Mouse (Mus musculus): ENCODE data around the gene Eng. TPM values are rescaled to one million over a fixed set of nuclear protein-coding genes. Genes with fewer than 3 reads are reported as not detected.

Eng gene
- polyA plus RNA-seq, 1 experiment from 2014 or later = 23.8 TPM

- H3K9ac ChIP-seq (replicated peaks; ENCODE audit: low read length) = no peak overlapping the region
- H3K4me2 ChIP-seq (ENCODE audit: low read length) = no peak overlapping the region
- no peaks in the 10 kb centered on the region for H3K9me3 ChIP-seq (ENCODE audit: control insufficient read depth, low read length)
- no peak overlapping the region for H3K27ac ChIP-seq (replicated peaks; ENCODE audit: low read depth, low read length)
- 80% methylated on average over 6 of the region's 6 CpGs for WGBS
- ATAC-seq (ENCODE audit: low FRiP score, low TSS enrichment) (no peak), DNase-seq (no peak)
- H3K4me1 ChIP-seq (ENCODE audit: control insufficient read depth, insufficient read depth, low read length) = no peaks in the 10 kb centered on the region
- no peak overlapping the region for H3K4me3 ChIP-seq (replicated peaks; ENCODE audit: low read depth, low read length)
- no peaks in the 10 kb centered on the region for H3K27me3 ChIP-seq (ENCODE audit: control insufficient read depth, insufficient read depth, low read length)
- H3K36me3 ChIP-seq (ENCODE audit: control insufficient read depth, insufficient read depth, low read length) = peaks cover 21% of the 10 kb centered on the region
These were observed 53.3 kb downstream of the Eng start for GRCm38 (mm10) chr2:32699680-32700079.

- DNase-seq (no peak), ATAC-seq (ENCODE audit: low FRiP score, low TSS enrichment) (no peak)
- WGBS = 90% methylated on average over 14 of the region's 14 CpGs
These were observed 54.8 kb downstream of the Eng start for GRCm38 (mm10) chr2:32700966-32701743.

GRCm38 (mm10) chr2:32703046-32703445, 56.7 kb downstream of the Eng start:
- H3K36me3 ChIP-seq (ENCODE audit: control insufficient read depth, insufficient read depth, low read length) = peaks cover 53% of the 10 kb centered on the region
- H3K27me3 ChIP-seq (ENCODE audit: control insufficient read depth, insufficient read depth, low read length) = no peaks in the 10 kb centered on the region
- H3K27ac ChIP-seq (replicated peaks; ENCODE audit: low read depth, low read length) = no peak overlapping the region
- no peaks in the 10 kb centered on the region for H3K9me3 ChIP-seq (ENCODE audit: control insufficient read depth, low read length)
- 95% methylated on average over 8 of the region's 8 CpGs for WGBS
- H3K9ac ChIP-seq (replicated peaks; ENCODE audit: low read length) = no peak overlapping the region
- H3K4me2 ChIP-seq (ENCODE audit: low read length) = no peak overlapping the region
- no peak overlapping the region for H3K4me3 ChIP-seq (replicated peaks; ENCODE audit: low read depth, low read length)
- H3K4me1 ChIP-seq (ENCODE audit: control insufficient read depth, insufficient read depth, low read length) = no peaks in the 10 kb centered on the region
- ATAC-seq (ENCODE audit: low FRiP score, low TSS enrichment) = no peak
- no peak for DNase-seq

More at GRCm38 (mm10) chr2:32700966-32701743, 54.8 kb downstream of the Eng start:
- H3K4me2 ChIP-seq (ENCODE audit: low read length) = no peak overlapping the region
- no peaks in the 10 kb centered on the region for H3K4me1 ChIP-seq (ENCODE audit: control insufficient read depth, insufficient read depth, low read length)
- no peaks in the 10 kb centered on the region for H3K9me3 ChIP-seq (ENCODE audit: control insufficient read depth, low read length)
- no peak overlapping the region for H3K4me3 ChIP-seq (replicated peaks; ENCODE audit: low read depth, low read length)
- no peaks in the 10 kb centered on the region for H3K27me3 ChIP-seq (ENCODE audit: control insufficient read depth, insufficient read depth, low read length)
- no peak overlapping the region for H3K27ac ChIP-seq (replicated peaks; ENCODE audit: low read depth, low read length)
- H3K36me3 ChIP-seq (ENCODE audit: control insufficient read depth, insufficient read depth, low read length) = peaks cover 36% of the 10 kb centered on the region
- no peak overlapping the region for H3K9ac ChIP-seq (replicated peaks; ENCODE audit: low read length)

- DNase-seq = no peak
- Histone ChIP-seq H3K36me3 (ENCODE audit: control insufficient read depth, insufficient read depth, low read length) (peaks cover 62% of the 10 kb centered on the region), H3K9ac (replicated peaks; ENCODE audit: low read length) (no peak within 1 kb of the TSS), H3K27me3 (ENCODE audit: control insufficient read depth, insufficient read depth, low read length) (no peaks in the 10 kb centered on the region), H3K4me2 (ENCODE audit: low read length) (no peak within 1 kb of the TSS), H3K4me3 (replicated peaks; ENCODE audit: low read depth, low read length) (no peak within 1 kb of the TSS), H3K9me3 (ENCODE audit: control insufficient read depth, low read length) (no peaks in the 10 kb centered on the region), H3K4me1 (ENCODE audit: control insufficient read depth, insufficient read depth, low read length) (no peaks in the 10 kb centered on the region), H3K27ac (replicated peaks; ENCODE audit: low read depth, low read length) (no peak within 1 kb of the TSS)
- no peak for ATAC-seq (ENCODE audit: low FRiP score, low TSS enrichment)
- 83% methylated on average over 2 of the region's 2 CpGs for WGBS
These were observed 57.6 kb downstream of the Eng start, which contains the start of gene Fpgs for GRCm38 (mm10) chr2:32704021-32704421. Fpgs (minus strand) TSS chr2:32704145.

- no peaks in the 10 kb centered on the region for H3K4me1 ChIP-seq (ENCODE audit: control insufficient read depth, insufficient read depth, low read length)
- 96% methylated on average over 7 of the region's 7 CpGs for WGBS
- no peaks in the 10 kb centered on the region for H3K27me3 ChIP-seq (ENCODE audit: control insufficient read depth, insufficient read depth, low read length)
- no peak overlapping the region for H3K4me3 ChIP-seq (replicated peaks; ENCODE audit: low read depth, low read length)
- DNase-seq = no peak
- H3K36me3 ChIP-seq (ENCODE audit: control insufficient read depth, insufficient read depth, low read length) = peaks cover 72% of the 10 kb centered on the region
- no peak overlapping the region for H3K4me2 ChIP-seq (ENCODE audit: low read length)
- no peak overlapping the region for H3K9ac ChIP-seq (replicated peaks; ENCODE audit: low read length)
- H3K9me3 ChIP-seq (ENCODE audit: control insufficient read depth, low read length) = no peaks in the 10 kb centered on the region
- no peak overlapping the region for H3K27ac ChIP-seq (replicated peaks; ENCODE audit: low read depth, low read length)
- ATAC-seq (ENCODE audit: low FRiP score, low TSS enrichment) = no peak
These were observed 58.6 kb downstream of the Eng start for GRCm38 (mm10) chr2:32705018-32705417.

GRCm38 (mm10) chr2:32706971-32707370, 60.6 kb downstream of the Eng start:
- Histone ChIP-seq H3K4me3 (replicated peaks; ENCODE audit: low read depth, low read length) (no peak overlapping the region), H3K9ac (replicated peaks; ENCODE audit: low read length) (no peak overlapping the region), H3K9me3 (ENCODE audit: control insufficient read depth, low read length) (no peaks in the 10 kb centered on the region), H3K27me3 (ENCODE audit: control insufficient read depth, insufficient read depth, low read length) (no peaks in the 10 kb centered on the region), H3K4me2 (ENCODE audit: low read length) (no peak overlapping the region), H3K36me3 (ENCODE audit: control insufficient read depth, insufficient read depth, low read length) (peaks cover 85% of the 10 kb centered on the region), H3K27ac (replicated peaks; ENCODE audit: low read depth, low read length) (no peak overlapping the region), H3K4me1 (ENCODE audit: control insufficient read depth, insufficient read depth, low read length) (peaks cover 8% of the 10 kb centered on the region)
- 97% methylated on average over 6 of the region's 6 CpGs for WGBS
- DNase-seq = no peak
- ATAC-seq (ENCODE audit: low FRiP score, low TSS enrichment) = no peak

- H3K36me3 ChIP-seq (ENCODE audit: control insufficient read depth, insufficient read depth, low read length) = peaks cover 75% of the 10 kb centered on the region
- ATAC-seq (ENCODE audit: low FRiP score, low TSS enrichment) (no peak), DNase-seq (peak; percentile 79)
- no peak overlapping the region for H3K27ac ChIP-seq (replicated peaks; ENCODE audit: low read depth, low read length)
- no peak overlapping the region for H3K4me3 ChIP-seq (replicated peaks; ENCODE audit: low read depth, low read length)
- H3K9ac ChIP-seq (replicated peaks; ENCODE audit: low read length) = no peak overlapping the region
- WGBS = 45% methylated on average over 3 of the region's 3 CpGs
- no peaks in the 10 kb centered on the region for H3K27me3 ChIP-seq (ENCODE audit: control insufficient read depth, insufficient read depth, low read length)
- H3K4me2 ChIP-seq (ENCODE audit: low read length) = no peak overlapping the region
- H3K9me3 ChIP-seq (ENCODE audit: control insufficient read depth, low read length) = no peaks in the 10 kb centered on the region
- H3K4me1 ChIP-seq (ENCODE audit: control insufficient read depth, insufficient read depth, low read length) = peaks cover 8% of the 10 kb centered on the region
These were observed 62.2 kb downstream of the Eng start for GRCm38 (mm10) chr2:32708643-32709042.

GRCm38 (mm10) chr2:32709521-32710137, 63.2 kb downstream of the Eng start:
- Histone ChIP-seq H3K27ac (replicated peaks; ENCODE audit: low read depth, low read length) (no peak overlapping the region), H3K9ac (replicated peaks; ENCODE audit: low read length) (no peak overlapping the region), H3K4me3 (replicated peaks; ENCODE audit: low read depth, low read length) (no peak overlapping the region), H3K27me3 (ENCODE audit: control insufficient read depth, insufficient read depth, low read length) (no peaks in the 10 kb centered on the region), H3K4me2 (ENCODE audit: low read length) (no peak overlapping the region), H3K36me3 (ENCODE audit: control insufficient read depth, insufficient read depth, low read length) (peaks cover 65% of the 10 kb centered on the region), H3K9me3 (ENCODE audit: control insufficient read depth, low read length) (no peaks in the 10 kb centered on the region), H3K4me1 (ENCODE audit: control insufficient read depth, insufficient read depth, low read length) (peaks cover 15% of the 10 kb centered on the region)
- WGBS = 95% methylated on average over 20 of the region's 20 CpGs
- DNase-seq (no peak), ATAC-seq (ENCODE audit: low FRiP score, low TSS enrichment) (no peak)

GRCm38 (mm10) chr2:32710425-32710824, 64.0 kb downstream of the Eng start:
- Histone ChIP-seq H3K36me3 (ENCODE audit: control insufficient read depth, insufficient read depth, low read length) (peaks cover 57% of the 10 kb centered on the region), H3K27ac (replicated peaks; ENCODE audit: low read depth, low read length) (no peak overlapping the region), H3K9ac (replicated peaks; ENCODE audit: low read length) (no peak overlapping the region), H3K4me3 (replicated peaks; ENCODE audit: low read depth, low read length) (no peak overlapping the region), H3K4me2 (ENCODE audit: low read length) (no peak overlapping the region), H3K9me3 (ENCODE audit: control insufficient read depth, low read length) (no peaks in the 10 kb centered on the region), H3K27me3 (ENCODE audit: control insufficient read depth, insufficient read depth, low read length) (no peaks in the 10 kb centered on the region), H3K4me1 (ENCODE audit: control insufficient read depth, insufficient read depth, low read length) (peaks cover 15% of the 10 kb centered on the region)
- no peak for DNase-seq
- ATAC-seq (ENCODE audit: low FRiP score, low TSS enrichment) = no peak
- WGBS = 85% methylated on average over 5 of the region's 5 CpGs
